Mouse (Mus musculus): ENCODE measurements around the gene Rint1. TPM values are rescaled to one million over a fixed set of nuclear protein-coding genes. Genes with fewer than 3 reads are reported as not detected.

Gene Rint1
- polyA plus RNA-seq (2012; rRNA removed) (11.3 and 14.2 TPM in 2 replicates), polyA plus RNA-seq (2014; fragmentation: Nextera tagmentation; extraction: Ambion mirVana) (12.6 and 16.4 TPM in 2 replicates)

DNA sequence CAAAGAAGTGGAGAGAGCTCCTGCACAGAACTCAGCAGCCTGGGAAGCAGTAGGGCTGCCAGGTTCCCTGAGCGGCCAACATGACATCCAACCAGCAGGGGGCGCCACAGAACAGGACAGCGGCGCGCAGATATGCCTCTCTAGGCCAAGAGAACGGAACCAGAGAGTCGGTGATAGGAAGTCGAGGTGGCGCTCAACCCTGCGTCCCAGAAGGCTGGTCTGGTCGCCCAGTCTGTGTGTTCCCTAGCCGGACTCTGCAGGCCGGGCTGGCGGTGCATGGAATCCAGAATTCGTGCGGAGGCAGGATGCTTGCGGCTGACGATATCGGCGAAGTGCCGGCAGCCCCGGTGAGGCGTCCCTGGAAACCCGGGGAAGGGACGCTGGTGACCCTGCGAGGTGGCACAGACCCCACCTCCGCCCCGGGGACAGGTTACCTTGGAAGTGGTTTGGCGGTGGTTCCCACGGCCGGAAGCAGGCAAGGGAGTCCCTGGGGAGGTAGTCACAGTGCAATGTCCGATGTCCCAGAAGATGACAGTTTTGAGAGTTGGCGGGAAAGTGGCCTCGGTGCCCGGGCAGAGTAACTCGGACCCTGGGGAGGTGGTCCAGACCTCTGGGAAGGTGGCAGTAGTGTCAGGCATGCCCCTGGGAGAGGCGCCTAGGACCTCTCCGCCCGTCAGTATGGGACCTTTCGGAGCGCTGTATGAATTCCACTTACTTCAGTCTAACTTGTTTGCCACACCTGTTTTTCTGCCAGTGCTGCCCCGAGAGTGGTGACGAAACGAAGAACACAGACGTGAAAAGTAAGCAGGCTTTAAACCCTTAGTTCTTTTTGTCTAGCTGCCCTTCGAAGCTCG lies at the start of gene Rint1:
TSS of gene Rint1 (plus strand) at position 176 of the 854 bp plus-strand sequence.
- DNase-seq (ENCODE audit: low read depth in 3 of 3, low spot score in 3 of 3) (peak; percentile 85 to 86 (median 85)), ATAC-seq (ENCODE audit: insufficient read depth) (peak; percentile 77)
- Histone ChIP-seq H3K9ac (replicated peaks) (peak within 1 kb of the TSS; percentile 92), H3K4me3 (ENCODE audit: insufficient read depth in 1 of 2, low read depth in 2 of 2, low read length in 2 of 2) (peak within 1 kb of the TSS; percentile 88 to 89), H3K4me1 (replicated peaks; ENCODE audit: control insufficient read depth in 2 of 2, insufficient read depth in 2 of 2, low read length in 1 of 2) (peaks cover 13 to 16% of the 10 kb centered on the region in 2 experiments), H3K9me3 (ENCODE audit: control insufficient read depth, low read length) (no peaks in the 10 kb centered on the region), H3K4me2 (ENCODE audit: low read depth) (peak within 1 kb of the TSS; percentile 91), H3K27me3 (ENCODE audit: control insufficient read depth, insufficient read depth, low read length) (no peaks in the 10 kb centered on the region), H3K36me3 (replicated peaks; ENCODE audit: control insufficient read depth, insufficient read depth, low read depth) (peaks cover 16% of the 10 kb centered on the region), H3K27ac (peak within 1 kb of the TSS; percentile 58)
- 1% methylated on average over 47 of the region's 47 CpGs for WGBS (ENCODE audit: insufficient replicate concordance)
- TF ChIP-seq CTCF (IDR thresholded peaks at IDR 0.05; ENCODE audit: low read depth) (peak; percentile 100), EP300 (IDR thresholded peaks at IDR 0.05; ENCODE audit: low read depth) (peak; percentile 23; the same call in 1 of the 2 replicates)

- DNase-seq (ENCODE audit: low read depth in 3 of 3, low spot score in 3 of 3) (peak in 2 of 3 experiments; percentile 17 to 22), ATAC-seq (ENCODE audit: insufficient read depth) (no peak)
- no peaks in the 10 kb centered on the region for H3K4me1 ChIP-seq (replicated peaks; ENCODE audit: control insufficient read depth in 2 of 2, insufficient read depth in 2 of 2, low read length in 1 of 2)
- WGBS (ENCODE audit: insufficient replicate concordance), result 85% methylated on average over 12 of the region's 12 CpGs
- no peak overlapping the region for H3K27ac ChIP-seq
- TF ChIP-seq CTCF (IDR thresholded peaks at IDR 0.05; ENCODE audit: low read depth), result no peak
- TF ChIP-seq EP300 (IDR thresholded peaks at IDR 0.05; ENCODE audit: low read depth), result no peak
- no peaks in the 10 kb centered on the region for H3K27me3 ChIP-seq (ENCODE audit: control insufficient read depth, insufficient read depth, low read length)
- H3K4me2 ChIP-seq (ENCODE audit: low read depth), result no peak overlapping the region
- no peaks in the 10 kb centered on the region for H3K9me3 ChIP-seq (ENCODE audit: control insufficient read depth, low read length)
- H3K9ac ChIP-seq (replicated peaks), result no peak overlapping the region
- no peak overlapping the region for H3K4me3 ChIP-seq (ENCODE audit: insufficient read depth in 1 of 2, low read depth in 2 of 2, low read length in 2 of 2)
- peaks cover 12% of the 10 kb centered on the region; the same call in 1 of the 2 replicates for H3K36me3 ChIP-seq (replicated peaks; ENCODE audit: control insufficient read depth, insufficient read depth, low read depth)
Measured at GRCm38 (mm10) chr5:23743261-23743660, 44.2 kb upstream of the Rint1 start.

DNA sequence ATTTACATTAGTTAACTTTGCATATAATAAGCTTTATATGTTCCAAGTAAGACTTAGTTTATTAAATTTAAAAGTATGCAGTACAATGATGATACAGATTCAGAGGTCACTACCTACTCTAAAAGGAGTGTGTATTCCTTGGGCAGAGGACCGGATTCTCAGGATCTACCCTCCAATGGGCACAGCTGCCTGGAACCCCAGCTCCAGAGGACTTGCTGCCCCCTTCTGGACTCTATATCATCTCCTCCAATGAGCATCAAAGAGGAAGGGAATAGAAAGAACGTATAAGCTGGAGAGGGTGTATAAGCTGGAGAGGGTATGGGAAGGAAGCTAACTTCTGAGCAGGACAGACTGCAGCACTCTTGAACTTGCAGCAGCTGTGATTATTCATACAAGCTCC lies 37.6 kb upstream of the Rint1 start:
- H3K9me3 ChIP-seq (ENCODE audit: control insufficient read depth, low read length), result no peaks in the 10 kb centered on the region
- 77% methylated on average over 2 of the region's 2 CpGs for WGBS (ENCODE audit: insufficient replicate concordance)
- H3K36me3 ChIP-seq (replicated peaks; ENCODE audit: control insufficient read depth, insufficient read depth, low read depth), result peaks cover 12% of the 10 kb centered on the region
- H3K4me1 ChIP-seq (replicated peaks; ENCODE audit: control insufficient read depth in 2 of 2, insufficient read depth in 2 of 2, low read length in 1 of 2), result no peaks in the 10 kb centered on the region
- DNase-seq (ENCODE audit: low read depth in 3 of 3, low spot score in 3 of 3), result no peak
- no peak overlapping the region for H3K4me2 ChIP-seq (ENCODE audit: low read depth)
- H3K4me3 ChIP-seq (ENCODE audit: insufficient read depth in 1 of 2, low read depth in 2 of 2, low read length in 2 of 2), result no peak overlapping the region
- no peak overlapping the region for H3K9ac ChIP-seq (replicated peaks)
- H3K27ac ChIP-seq, result no peak overlapping the region
- no peak for ATAC-seq (ENCODE audit: insufficient read depth)
- no peaks in the 10 kb centered on the region for H3K27me3 ChIP-seq (ENCODE audit: control insufficient read depth, insufficient read depth, low read length)
- TF ChIP-seq EP300 (IDR thresholded peaks at IDR 0.05; ENCODE audit: low read depth) (no peak), CTCF (IDR thresholded peaks at IDR 0.05; ENCODE audit: low read depth) (no peak)

GRCm38 (mm10) chr5:23755591-23755990 lies 31.9 kb upstream of the Rint1 start:
- peaks cover 12% of the 10 kb centered on the region for H3K36me3 ChIP-seq (replicated peaks; ENCODE audit: control insufficient read depth, insufficient read depth, low read depth)
- no peaks in the 10 kb centered on the region for H3K4me1 ChIP-seq (replicated peaks; ENCODE audit: control insufficient read depth in 2 of 2, insufficient read depth in 2 of 2, low read length in 1 of 2)
- no peak overlapping the region for H3K9ac ChIP-seq (replicated peaks)
- DNase-seq (ENCODE audit: low read depth in 3 of 3, low spot score in 3 of 3), result no peak
- WGBS (ENCODE audit: insufficient replicate concordance), result 87% methylated on average over 9 of the region's 9 CpGs
- no peak for ATAC-seq (ENCODE audit: insufficient read depth)
- H3K27me3 ChIP-seq (ENCODE audit: control insufficient read depth, insufficient read depth, low read length), result no peaks in the 10 kb centered on the region
- H3K9me3 ChIP-seq (ENCODE audit: control insufficient read depth, low read length), result no peaks in the 10 kb centered on the region
- no peak overlapping the region for H3K4me2 ChIP-seq (ENCODE audit: low read depth)
- H3K27ac ChIP-seq, result no peak overlapping the region
- H3K4me3 ChIP-seq (ENCODE audit: insufficient read depth in 1 of 2, low read depth in 2 of 2, low read length in 2 of 2), result no peak overlapping the region
- TF ChIP-seq EP300 (IDR thresholded peaks at IDR 0.05; ENCODE audit: low read depth), result no peak
- TF ChIP-seq CTCF (IDR thresholded peaks at IDR 0.05; ENCODE audit: low read depth), result no peak

DNA sequence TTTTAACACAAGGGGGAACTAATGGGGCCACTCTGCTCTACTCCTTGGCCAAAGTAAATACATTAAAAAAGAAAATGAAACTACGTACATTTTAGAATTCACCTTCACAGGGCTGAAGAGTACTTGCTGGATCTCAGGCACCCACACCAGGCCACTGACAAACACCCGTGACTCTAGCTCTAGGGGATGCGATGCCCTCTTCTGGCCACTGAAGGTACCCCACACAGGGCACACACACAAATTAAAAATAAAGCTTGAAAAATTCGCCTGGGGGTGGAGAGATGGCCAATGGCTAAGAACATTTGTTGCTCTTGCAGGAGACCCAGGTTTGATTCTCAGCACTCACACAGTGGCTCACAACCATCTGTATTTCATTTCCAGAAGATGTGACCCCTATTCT lies 31.1 kb upstream of the Rint1 start:
- Histone ChIP-seq H3K27ac (no peak overlapping the region), H3K9me3 (ENCODE audit: control insufficient read depth, low read length) (no peaks in the 10 kb centered on the region), H3K4me3 (ENCODE audit: insufficient read depth in 1 of 2, low read depth in 2 of 2, low read length in 2 of 2) (no peak overlapping the region), H3K4me2 (ENCODE audit: low read depth) (no peak overlapping the region), H3K4me1 (replicated peaks; ENCODE audit: control insufficient read depth in 2 of 2, insufficient read depth in 2 of 2, low read length in 1 of 2) (no peaks in the 10 kb centered on the region), H3K36me3 (replicated peaks; ENCODE audit: control insufficient read depth, insufficient read depth, low read depth) (peaks cover 15% of the 10 kb centered on the region), H3K9ac (replicated peaks) (no peak overlapping the region), H3K27me3 (ENCODE audit: control insufficient read depth, insufficient read depth, low read length) (no peaks in the 10 kb centered on the region)
- TF ChIP-seq CTCF (IDR thresholded peaks at IDR 0.05; ENCODE audit: low read depth) (peak; percentile 28; the same call in 1 of the 2 replicates), EP300 (IDR thresholded peaks at IDR 0.05; ENCODE audit: low read depth) (no peak)
- ATAC-seq (ENCODE audit: insufficient read depth), result no peak
- no peak for DNase-seq (ENCODE audit: low read depth in 3 of 3, low spot score in 3 of 3)
- WGBS (ENCODE audit: insufficient replicate concordance), result 87% methylated on average over 4 of the region's 4 CpGs

All from liver, embryonic 14.5 days (tissue).